Mouse (Mus musculus): ENCODE results near the gene Ift81. TPM values are rescaled to one million over a fixed set of nuclear protein-coding genes. Genes with fewer than 3 reads are reported as not detected.

Gene Ift81
- polyA plus RNA-seq, 1 experiment from 2014 or later, result 17.4 TPM

DNA sequence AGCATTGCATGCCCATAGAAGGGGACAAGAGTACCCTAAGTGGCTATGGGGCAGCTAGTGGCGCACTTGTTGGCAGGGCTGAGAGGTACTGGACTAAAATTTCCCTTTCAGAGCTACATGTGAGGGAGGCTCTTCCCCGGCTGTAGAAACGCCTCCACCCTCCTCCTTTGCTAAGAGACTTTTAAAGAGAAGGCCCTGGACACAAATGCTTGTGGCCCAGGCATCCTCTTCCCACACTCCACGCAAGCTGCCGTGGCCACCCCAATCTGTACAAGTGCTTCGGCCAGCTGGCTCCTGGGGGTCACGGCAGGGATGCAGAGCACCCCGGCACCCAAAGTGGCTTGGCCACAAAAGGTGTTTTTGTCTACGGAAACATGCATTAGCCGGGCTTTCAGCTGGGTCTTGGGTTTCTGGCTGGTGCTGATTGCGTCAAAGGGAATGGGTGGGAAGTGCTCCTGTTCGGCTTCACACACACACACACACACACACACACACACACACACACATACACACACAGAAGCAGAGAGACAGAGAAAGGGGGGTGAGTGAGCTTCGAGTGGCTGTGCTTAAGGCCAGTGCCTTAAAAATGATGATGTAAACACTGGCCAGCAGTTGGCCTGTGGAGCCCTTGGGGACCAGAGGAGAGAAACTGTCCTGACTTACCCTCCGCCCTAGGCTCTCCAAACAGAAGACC is 88.9 kb downstream of the Ift81 start:
- H3K27ac ChIP-seq (replicated peaks), result peak overlapping the region; percentile 96
- H3K9ac ChIP-seq (ENCODE audit: low read length), result peak overlapping the region; percentile 53
- no peak for DNase-seq (ENCODE audit: low spot score)

GRCm38 (mm10) chr5:122524854-122525237 is 89.5 kb downstream of the Ift81 start:
- no peak overlapping the region for H3K4me3 ChIP-seq (ENCODE audit: low read depth, low read length)
- H3K4me2 ChIP-seq (replicated peaks; ENCODE audit: low read depth), result peak overlapping the region; percentile 23; the same call in 1 of the 2 replicates
- WGBS, result 49% methylated on average over 4 of the region's 4 CpGs
- H3K27me3 ChIP-seq (ENCODE audit: control insufficient read depth, insufficient read depth, low read length), result no peaks in the 10 kb centered on the region
- TF ChIP-seq CTCF (IDR thresholded peaks at IDR 0.05; ENCODE audit: low read depth), result no peak
- no peak for TF ChIP-seq EP300 (optimal IDR thresholded peaks at IDR 0.05)
- H3K4me1 ChIP-seq (replicated peaks; ENCODE audit: control insufficient read depth, insufficient read depth), result peaks cover 41% of the 10 kb centered on the region
- peak overlapping the region; percentile 96 for H3K27ac ChIP-seq (replicated peaks)
- peak overlapping the region; percentile 53 for H3K9ac ChIP-seq (ENCODE audit: low read length)
- peak; percentile 41 for DNase-seq (ENCODE audit: low spot score)
- no peaks in the 10 kb centered on the region for H3K36me3 ChIP-seq (ENCODE audit: control insufficient read depth, insufficient read depth, low read length)
- no peaks in the 10 kb centered on the region for H3K9me3 ChIP-seq (ENCODE audit: control insufficient read depth, low read length)
- ATAC-seq (ENCODE audit: low FRiP score, low TSS enrichment), result peak; percentile 43

More for the DNA sequence above, 88.9 kb downstream of the Ift81 start:
- no peaks in the 10 kb centered on the region for H3K9me3 ChIP-seq (ENCODE audit: control insufficient read depth, low read length)
- H3K4me2 ChIP-seq (replicated peaks; ENCODE audit: low read depth), result peak overlapping the region; percentile 23; the same call in 1 of the 2 replicates
- no peak for ATAC-seq (ENCODE audit: low FRiP score, low TSS enrichment)
- no peaks in the 10 kb centered on the region for H3K36me3 ChIP-seq (ENCODE audit: control insufficient read depth, insufficient read depth, low read length)
- H3K27me3 ChIP-seq (ENCODE audit: control insufficient read depth, insufficient read depth, low read length), result no peaks in the 10 kb centered on the region
- H3K4me1 ChIP-seq (replicated peaks; ENCODE audit: control insufficient read depth, insufficient read depth), result peaks cover 44% of the 10 kb centered on the region
- H3K4me3 ChIP-seq (ENCODE audit: low read depth, low read length), result no peak overlapping the region
- TF ChIP-seq EP300 (optimal IDR thresholded peaks at IDR 0.05), result no peak
- TF ChIP-seq CTCF (IDR thresholded peaks at IDR 0.05; ENCODE audit: low read depth), result no peak
- WGBS, result 45% methylated on average over 14 of the region's 14 CpGs

GRCm38 (mm10) chr5:122524244-122524643 is 90.1 kb downstream of the Ift81 start:
- H3K4me2 ChIP-seq (replicated peaks; ENCODE audit: low read depth), result no peak overlapping the region
- no peak for ATAC-seq (ENCODE audit: low FRiP score, low TSS enrichment)
- H3K4me1 ChIP-seq (replicated peaks; ENCODE audit: control insufficient read depth, insufficient read depth), result peaks cover 35% of the 10 kb centered on the region
- no peaks in the 10 kb centered on the region for H3K27me3 ChIP-seq (ENCODE audit: control insufficient read depth, insufficient read depth, low read length)
- TF ChIP-seq EP300 (optimal IDR thresholded peaks at IDR 0.05) (no peak), CTCF (IDR thresholded peaks at IDR 0.05; ENCODE audit: low read depth) (no peak)
- peak overlapping the region; percentile 96 for H3K27ac ChIP-seq (replicated peaks)
- H3K36me3 ChIP-seq (ENCODE audit: control insufficient read depth, insufficient read depth, low read length), result no peaks in the 10 kb centered on the region
- 70% methylated on average over 3 of the region's 3 CpGs for WGBS
- H3K4me3 ChIP-seq (ENCODE audit: low read depth, low read length), result no peak overlapping the region
- no peak for DNase-seq (ENCODE audit: low spot score)
- H3K9me3 ChIP-seq (ENCODE audit: control insufficient read depth, low read length), result no peaks in the 10 kb centered on the region
- no peak overlapping the region for H3K9ac ChIP-seq (ENCODE audit: low read length)

GRCm38 (mm10) chr5:122521130-122521473 is 93.2 kb downstream of the Ift81 start:
- Histone ChIP-seq H3K9ac (ENCODE audit: low read length) (no peak overlapping the region), H3K27me3 (ENCODE audit: control insufficient read depth, insufficient read depth, low read length) (no peaks in the 10 kb centered on the region), H3K4me3 (ENCODE audit: low read depth, low read length) (no peak overlapping the region), H3K4me1 (replicated peaks; ENCODE audit: control insufficient read depth, insufficient read depth) (peaks cover 18% of the 10 kb centered on the region), H3K36me3 (ENCODE audit: control insufficient read depth, insufficient read depth, low read length) (no peaks in the 10 kb centered on the region), H3K4me2 (replicated peaks; ENCODE audit: low read depth) (no peak overlapping the region), H3K9me3 (ENCODE audit: control insufficient read depth, low read length) (no peaks in the 10 kb centered on the region), H3K27ac (replicated peaks) (no peak overlapping the region)
- no peak for DNase-seq (ENCODE audit: low spot score)
- TF ChIP-seq CTCF (IDR thresholded peaks at IDR 0.05; ENCODE audit: low read depth), result no peak
- TF ChIP-seq EP300 (optimal IDR thresholded peaks at IDR 0.05), result no peak
- 56% methylated on average over 3 of the region's 3 CpGs for WGBS
- ATAC-seq (ENCODE audit: low FRiP score, low TSS enrichment), result no peak

DNA sequence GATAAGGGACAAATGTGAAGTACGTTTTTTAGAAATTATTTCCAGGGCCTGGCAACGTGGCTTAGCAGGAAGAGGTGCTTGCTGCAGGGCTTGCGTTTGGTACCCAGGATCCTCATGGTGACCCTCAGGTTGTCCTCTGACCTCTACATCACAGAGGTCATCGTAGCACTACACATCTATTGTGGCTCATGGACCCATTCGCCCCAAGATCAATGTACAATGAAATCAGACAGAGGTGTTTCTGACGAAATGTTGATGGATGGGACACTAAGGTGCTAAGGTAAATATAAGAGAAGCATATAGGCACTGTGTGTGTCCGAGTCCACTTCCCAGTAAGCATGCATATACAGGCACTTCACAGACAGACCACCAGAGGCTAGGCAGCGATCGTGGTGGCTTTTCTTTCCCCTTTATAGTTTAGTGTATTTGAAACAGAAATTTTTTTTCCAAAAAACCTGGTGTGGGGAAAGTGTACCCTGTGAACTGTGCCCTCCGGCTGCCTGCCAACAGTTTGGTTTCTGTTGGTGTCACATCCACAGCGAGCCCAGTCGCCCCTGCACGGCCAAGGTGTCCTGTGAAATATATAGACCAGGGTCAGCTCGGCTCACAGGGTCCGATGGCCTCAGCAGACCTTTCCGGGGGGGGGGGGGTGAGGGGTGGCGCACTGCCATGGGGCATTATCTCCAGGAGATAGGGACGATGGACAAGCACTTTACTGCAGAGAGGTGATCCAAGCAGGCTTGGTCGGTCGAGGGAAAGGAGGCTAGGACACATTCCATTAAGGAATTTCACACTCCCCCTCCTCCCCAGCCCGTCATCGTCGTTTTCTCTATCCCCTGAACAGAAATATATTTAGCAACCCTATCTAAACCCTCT is 93.8 kb downstream of the Ift81 start:
- H3K4me1 ChIP-seq (replicated peaks; ENCODE audit: control insufficient read depth, insufficient read depth), result peaks cover 14% of the 10 kb centered on the region
- no peak overlapping the region for H3K27ac ChIP-seq (replicated peaks)
- no peak for TF ChIP-seq EP300 (optimal IDR thresholded peaks at IDR 0.05)
- no peak for TF ChIP-seq CTCF (IDR thresholded peaks at IDR 0.05; ENCODE audit: low read depth)
- ATAC-seq (ENCODE audit: low FRiP score, low TSS enrichment), result no peak
- H3K27me3 ChIP-seq (ENCODE audit: control insufficient read depth, insufficient read depth, low read length), result no peaks in the 10 kb centered on the region
- no peak overlapping the region for H3K4me2 ChIP-seq (replicated peaks; ENCODE audit: low read depth)
- 48% methylated on average over 23 of the region's 23 CpGs for WGBS
- no peak overlapping the region for H3K4me3 ChIP-seq (ENCODE audit: low read depth, low read length)
- H3K36me3 ChIP-seq (ENCODE audit: control insufficient read depth, insufficient read depth, low read length), result no peaks in the 10 kb centered on the region
- DNase-seq (ENCODE audit: low spot score), result no peak
- no peak overlapping the region for H3K9ac ChIP-seq (ENCODE audit: low read length)
- H3K9me3 ChIP-seq (ENCODE audit: control insufficient read depth, low read length), result no peaks in the 10 kb centered on the region
